Mouse (Mus musculus) erythroid progenitor cell, adult 5-6 weeks (primary cell): Measurements from ENCODE around the gene Klhl32. TPM values are rescaled to one million over a fixed set of nuclear protein-coding genes. Genes with fewer than 3 reads are reported as not detected.

Source experiments
- ATAC-seq: replicated peaks from 2 replicates; pipeline ENCODE4 v1.8.0; 2016; ENCODE audit warnings: moderate number of reproducible peaks, mild to moderate bottlenecking, moderate TSS enrichment, inconsistent platforms; ENCODE audit not compliant: poor library complexity, low FRiP score, severe bottlenecking
- total RNA-seq, 2 experiments: library from RNA; stranded (forward) in 1 of 2; stranded (reverse) in 1 of 2; fragments of 150-400 nt in 1 of 2; fragments of 186-747, 209-891 nt in 1 of 2; gene quantifications; 2 replicates each; pipeline versions ENCODE4 v1.2.3 to v1.2.4; 2015 to 2017; ENCODE audit warnings: low replicate concordance in 2 of 2

The Klhl32 gene
- total RNA-seq, 2 experiments from 2014 or later: not detected

- ATAC-seq: no peak
These were observed 53.1 kb downstream of the Klhl32 start for GRCm38 (mm10) chr4:24797868-24798267.

- no peak for ATAC-seq
These were observed 53.6 kb downstream of the Klhl32 start for GRCm38 (mm10) chr4:24797280-24797679.

GRCm38 (mm10) chr4:24796229-24796628 is 54.7 kb downstream of the Klhl32 start:
- ATAC-seq: no peak

GRCm38 (mm10) chr4:24795180-24795579 is 55.7 kb downstream of the Klhl32 start:
- no peak for ATAC-seq

GRCm38 (mm10) chr4:24793726-24794345 is 57.1 kb downstream of the Klhl32 start:
- no peak for ATAC-seq

GRCm38 (mm10) chr4:24792416-24792981 is 58.4 kb downstream of the Klhl32 start:
- ATAC-seq: no peak

- no peak for ATAC-seq
These were observed 61.6 kb downstream of the Klhl32 start for GRCm38 (mm10) chr4:24789331-24789730.

- no peak for ATAC-seq
These were observed 65.0 kb downstream of the Klhl32 start for GRCm38 (mm10) chr4:24785757-24786532.

- ATAC-seq: no peak
These were observed 85.0 kb downstream of the Klhl32 start for GRCm38 (mm10) chr4:24765919-24766318.

- ATAC-seq: no peak
These were observed 85.5 kb downstream of the Klhl32 start for GRCm38 (mm10) chr4:24765469-24765868.

- no peak for ATAC-seq
These were observed 86.4 kb downstream of the Klhl32 start for GRCm38 (mm10) chr4:24764558-24764957.

GRCm38 (mm10) chr4:24763451-24763850 is 87.5 kb downstream of the Klhl32 start:
- no peak for ATAC-seq

- no peak for ATAC-seq
These were observed 92.0 kb downstream of the Klhl32 start for GRCm38 (mm10) chr4:24758954-24759353.

GRCm38 (mm10) chr4:24752517-24753208 is 98.3 kb downstream of the Klhl32 start:
- no peak for ATAC-seq

GRCm38 (mm10) chr4:24737080-24737479 is 113.8 kb downstream of the Klhl32 start:
- no peak for ATAC-seq

- no peak for ATAC-seq
These were observed 130.1 kb downstream of the Klhl32 start for GRCm38 (mm10) chr4:24720834-24721233.

- no peak for ATAC-seq
These were observed 135.4 kb downstream of the Klhl32 start for GRCm38 (mm10) chr4:24715559-24715958.

- ATAC-seq: no peak
These were observed 136.6 kb downstream of the Klhl32 start for GRCm38 (mm10) chr4:24714367-24714766.

GRCm38 (mm10) chr4:24698528-24699117 is 152.3 kb downstream of the Klhl32 start:
- no peak for ATAC-seq

GRCm38 (mm10) chr4:24680080-24680479 is 170.8 kb downstream of the Klhl32 start:
- no peak for ATAC-seq
